Mouse (Mus musculus) lung, postnatal 0 days (tissue): Measurements from ENCODE around the gene Sh3d19.

Experiments used
- CTCF ChIP-seq: IDR thresholded peaks from 2 replicates; pipeline ENCODE4 v1.5.1; 2016; ENCODE audit warnings: antibody characterized with exemption, mild to moderate bottlenecking
- EP300 ChIP-seq: IDR thresholded peaks from 2 replicates; pipeline ENCODE4 v1.6.1; 2016; ENCODE audit warnings: antibody characterized with exemption, mild to moderate bottlenecking, control low read depth

- TF ChIP-seq CTCF, result no peak
- TF ChIP-seq EP300, result no peak
These were observed 76.9 kb downstream of the Sh3d19 start for GRCm38 (mm10) chr3:86047686-86048408.
